Mouse (Mus musculus) layer of hippocampus, adult 18-20 months (tissue): ENCODE data around the gene Ppm1g. TPM values are rescaled to one million over a fixed set of nuclear protein-coding genes. Genes with fewer than 3 reads are reported as not detected.

ENCODE experiments used
- DNase-seq, 2 experiments: peaks; one replicate each; pipeline ENCODE4 v3.0.0; 2022; ENCODE audit warnings: low spot score in 2 of 2
- total RNA-seq, 2 experiments: library from RNA; stranded (reverse); gene quantifications; 2 replicates each; pipeline ENCODE4 v1.2.3; 2021

The Ppm1g gene
- total RNA-seq, 2 experiments from 2014 or later: 69.6 to 73.3 TPM

- no peak for DNase-seq
Measured at GRCm38 (mm10) chr5:31193631-31194281, 26.7 kb downstream of the Ppm1g start.

GRCm38 (mm10) chr5:31192939-31193630 is 27.4 kb downstream of the Ppm1g start, which contains the start of the genes Snx17 and Eif2b4:
TSS of gene Snx17 (plus strand) at chr5:31193227.
TSS of gene Eif2b4 (minus strand) at chr5:31193430.
- peak; percentile 99 to 100 for DNase-seq

- DNase-seq: no peak
Measured at GRCm38 (mm10) chr5:31192045-31192938, 28.2 kb downstream of the Ppm1g start.

GRCm38 (mm10) chr5:31190201-31190600 is 30.3 kb downstream of the Ppm1g start:
- DNase-seq: no peak

GRCm38 (mm10) chr5:31188223-31188840 is 32.2 kb downstream of the Ppm1g start:
- no peak for DNase-seq

GRCm38 (mm10) chr5:31183678-31184077 is 36.8 kb downstream of the Ppm1g start:
- DNase-seq: no peak

- no peak for DNase-seq
Measured at GRCm38 (mm10) chr5:31181183-31181770, 39.2 kb downstream of the Ppm1g start.

GRCm38 (mm10) chr5:31179766-31180630 is 40.5 kb downstream of the Ppm1g start, which contains the start of the genes Gm29609 and Gtf3c2:
TSS of gene Gm29609 (minus strand) at chr5:31179911.
TSS of gene Gtf3c2 (minus strand) at chr5:31180144.
- DNase-seq: peak; percentile 97 to 98

- no peak for DNase-seq
Measured at GRCm38 (mm10) chr5:31179301-31179765, 41.2 kb downstream of the Ppm1g start.

GRCm38 (mm10) chr5:31168630-31169029 is 51.9 kb downstream of the Ppm1g start:
- no peak for DNase-seq

- no peak for DNase-seq
Measured at GRCm38 (mm10) chr5:31164878-31165277, 55.6 kb downstream of the Ppm1g start.

- DNase-seq: no peak
Measured at GRCm38 (mm10) chr5:31162462-31162861, 58.0 kb downstream of the Ppm1g start.

- peak; percentile 75 to 88 for DNase-seq
Measured at GRCm38 (mm10) chr5:31154152-31154553, 66.3 kb downstream of the Ppm1g start, which contains the start of gene Mpv17. TSS of gene Mpv17 (minus strand) at chr5:31154251.

GRCm38 (mm10) chr5:31153516-31154151 is 66.9 kb downstream of the Ppm1g start:
- DNase-seq: no peak

Other genes with a start within 250 kb of the Ppm1g start
- 10 to 100 TPM; 68.1 to 70.0 TPM for gene Atraid, start 172.4 kb downstream of the Ppm1g start, total RNA-seq
- 10 to 100 TPM; 14.9 to 17.6 TPM for gene Slc5a6, start 171.8 kb downstream of the Ppm1g start, total RNA-seq
- 10 to 100 TPM; 20.0 to 20.9 TPM for gene Cad, start 165.9 kb downstream of the Ppm1g start, total RNA-seq
- gene Dnajc5g, start 114.4 kb downstream of the Ppm1g start, total RNA-seq: not detected
- gene Slc30a3, start 112.5 kb downstream of the Ppm1g start, total RNA-seq: 10 to 100 TPM; 84.1 to 93.8 TPM
- not detected for gene Trim54, start 104.0 kb downstream of the Ppm1g start, total RNA-seq
- gene Ucn, start 81.9 kb downstream of the Ppm1g start, total RNA-seq: not detected
- 10 to 100 TPM; 57.4 to 61.8 TPM for gene Mpv17, start 66.4 kb downstream of the Ppm1g start, total RNA-seq
- 1 to 10 TPM; 3.6 to 3.8 TPM for gene Gm29609, start 40.8 kb downstream of the Ppm1g start, total RNA-seq
- 10 to 100 TPM; 57.7 to 60.9 TPM for gene Gtf3c2, start 40.5 kb downstream of the Ppm1g start, total RNA-seq
- 10 to 100 TPM; 75.2 to 81.6 TPM for gene Snx17, start 27.5 kb downstream of the Ppm1g start, total RNA-seq
- 10 to 100 TPM; 39.0 to 39.5 TPM for gene Eif2b4, start 27.3 kb downstream of the Ppm1g start, total RNA-seq
- gene Zfp513, start 18.4 kb downstream of the Ppm1g start, total RNA-seq: 10 to 100 TPM; 27.1 to 28.2 TPM
- gene Nrbp1, start 20.2 kb upstream of the Ppm1g start, total RNA-seq: 10 to 100 TPM; 83.8 to 86.3 TPM
- not detected for gene Gm9970, start 20.5 kb upstream of the Ppm1g start, total RNA-seq
- gene Krtcap3, start 31.0 kb upstream of the Ppm1g start, total RNA-seq: 1 to 10 TPM; 2.2 to 4.0 TPM
- 10 to 100 TPM; 79.3 to 86.3 TPM for gene Ift172, start 70.4 kb upstream of the Ppm1g start, total RNA-seq
- 100 to 1,000 TPM; 159 to 188 TPM for gene Fndc4, start 75.4 kb upstream of the Ppm1g start, total RNA-seq
- not detected for gene Gckr, start 76.8 kb upstream of the Ppm1g start, total RNA-seq
- gene Zfp512, start 231.7 kb upstream of the Ppm1g start, total RNA-seq: 10 to 100 TPM; 48.6 to 51.0 TPM